Mouse (Mus musculus): Measurements from ENCODE around the gene Gse1. TPM values are rescaled to one million over a fixed set of nuclear protein-coding genes. Genes with fewer than 3 reads are reported as not detected.

Gene Gse1
- polyA plus RNA-seq, 1 experiment from 2014 or later = 6.7 TPM

GRCm38 (mm10) chr8:120520707-120521590 is 292.7 kb downstream of the Gse1 start:
- no peaks in the 10 kb centered on the region for H3K36me3 ChIP-seq (ENCODE audit: insufficient read depth, low read length)
- no peaks in the 10 kb centered on the region for H3K27me3 ChIP-seq (ENCODE audit: insufficient read depth, low read length)
- 21% methylated on average over 20 of the region's 20 CpGs for WGBS
- no peaks in the 10 kb centered on the region for H3K9me3 ChIP-seq (ENCODE audit: low read length)
- no peak overlapping the region for H3K4me3 ChIP-seq (ENCODE audit: low read length)
- H3K4me1 ChIP-seq (ENCODE audit: insufficient read depth, low read length) = peaks cover 58% of the 10 kb centered on the region
- H3K27ac ChIP-seq (ENCODE audit: low read length) = peak overlapping the region; percentile 54; the same call in 1 of the 2 replicates
- ATAC-seq (ENCODE audit: low FRiP score, low TSS enrichment) = peak; percentile 52
- H3K4me2 ChIP-seq (replicated peaks; ENCODE audit: low read depth, low read length) = 0 out of 2 replicates have a peak overlapping the region, but pooled peaks have one; percentile 4
- peak overlapping the region; percentile 39; the same call in 1 of the 2 replicates for H3K9ac ChIP-seq (replicated peaks; ENCODE audit: low read length)

GRCm38 (mm10) chr8:120521591-120521965 is 293.3 kb downstream of the Gse1 start:
- Histone ChIP-seq H3K27me3 (ENCODE audit: insufficient read depth, low read length) (no peaks in the 10 kb centered on the region), H3K4me1 (ENCODE audit: insufficient read depth, low read length) (peaks cover 58% of the 10 kb centered on the region), H3K4me2 (replicated peaks; ENCODE audit: low read depth, low read length) (no peak overlapping the region), H3K27ac (ENCODE audit: low read length) (no peak overlapping the region), H3K9me3 (ENCODE audit: low read length) (no peaks in the 10 kb centered on the region), H3K4me3 (ENCODE audit: low read length) (no peak overlapping the region), H3K36me3 (ENCODE audit: insufficient read depth, low read length) (no peaks in the 10 kb centered on the region), H3K9ac (replicated peaks; ENCODE audit: low read length) (no peak overlapping the region)
- no peak for ATAC-seq (ENCODE audit: low FRiP score, low TSS enrichment)
- WGBS = 78% methylated on average over 7 of the region's 7 CpGs

GRCm38 (mm10) chr8:120523641-120524040 is 295.4 kb downstream of the Gse1 start:
- 69% methylated on average over 7 of the region's 7 CpGs for WGBS
- no peaks in the 10 kb centered on the region for H3K9me3 ChIP-seq (ENCODE audit: low read length)
- peaks cover 58% of the 10 kb centered on the region for H3K4me1 ChIP-seq (ENCODE audit: insufficient read depth, low read length)
- H3K27me3 ChIP-seq (ENCODE audit: insufficient read depth, low read length) = no peaks in the 10 kb centered on the region
- ATAC-seq (ENCODE audit: low FRiP score, low TSS enrichment) = no peak
- H3K9ac ChIP-seq (replicated peaks; ENCODE audit: low read length) = no peak overlapping the region
- no peak overlapping the region for H3K4me2 ChIP-seq (replicated peaks; ENCODE audit: low read depth, low read length)
- no peak overlapping the region for H3K4me3 ChIP-seq (ENCODE audit: low read length)
- no peaks in the 10 kb centered on the region for H3K36me3 ChIP-seq (ENCODE audit: insufficient read depth, low read length)
- H3K27ac ChIP-seq (ENCODE audit: low read length) = no peak overlapping the region

- no peaks in the 10 kb centered on the region for H3K27me3 ChIP-seq (ENCODE audit: insufficient read depth, low read length)
- ATAC-seq (ENCODE audit: low FRiP score, low TSS enrichment) = no peak
- H3K4me3 ChIP-seq (ENCODE audit: low read length) = no peak overlapping the region
- peaks cover 55% of the 10 kb centered on the region for H3K4me1 ChIP-seq (ENCODE audit: insufficient read depth, low read length)
- H3K9ac ChIP-seq (replicated peaks; ENCODE audit: low read length) = no peak overlapping the region
- no peak overlapping the region for H3K27ac ChIP-seq (ENCODE audit: low read length)
- H3K9me3 ChIP-seq (ENCODE audit: low read length) = no peaks in the 10 kb centered on the region
- no peak overlapping the region for H3K4me2 ChIP-seq (replicated peaks; ENCODE audit: low read depth, low read length)
- no peaks in the 10 kb centered on the region for H3K36me3 ChIP-seq (ENCODE audit: insufficient read depth, low read length)
- 81% methylated on average over 1 of the region's 1 CpGs for WGBS
Observed at GRCm38 (mm10) chr8:120525135-120525534, 296.9 kb downstream of the Gse1 start.

- Histone ChIP-seq H3K27me3 (ENCODE audit: insufficient read depth, low read length) (no peaks in the 10 kb centered on the region), H3K9me3 (ENCODE audit: low read length) (no peaks in the 10 kb centered on the region), H3K4me2 (replicated peaks; ENCODE audit: low read depth, low read length) (no peak overlapping the region), H3K4me3 (ENCODE audit: low read length) (no peak overlapping the region), H3K9ac (replicated peaks; ENCODE audit: low read length) (no peak overlapping the region), H3K27ac (ENCODE audit: low read length) (no peak overlapping the region), H3K4me1 (ENCODE audit: insufficient read depth, low read length) (peaks cover 48% of the 10 kb centered on the region), H3K36me3 (ENCODE audit: insufficient read depth, low read length) (no peaks in the 10 kb centered on the region)
- WGBS = 14% methylated on average over 6 of the region's 6 CpGs
- ATAC-seq (ENCODE audit: low FRiP score, low TSS enrichment) = peak; percentile 36
Observed at GRCm38 (mm10) chr8:120525832-120526231, 297.6 kb downstream of the Gse1 start.

- Histone ChIP-seq H3K9ac (replicated peaks; ENCODE audit: low read length) (no peak overlapping the region), H3K27me3 (ENCODE audit: insufficient read depth, low read length) (no peaks in the 10 kb centered on the region), H3K27ac (ENCODE audit: low read length) (no peak overlapping the region), H3K4me2 (replicated peaks; ENCODE audit: low read depth, low read length) (no peak overlapping the region), H3K9me3 (ENCODE audit: low read length) (no peaks in the 10 kb centered on the region), H3K4me3 (ENCODE audit: low read length) (no peak overlapping the region), H3K4me1 (ENCODE audit: insufficient read depth, low read length) (peaks cover 47% of the 10 kb centered on the region), H3K36me3 (ENCODE audit: insufficient read depth, low read length) (no peaks in the 10 kb centered on the region)
- 32% methylated on average over 4 of the region's 4 CpGs for WGBS
- ATAC-seq (ENCODE audit: low FRiP score, low TSS enrichment) = no peak
Observed at GRCm38 (mm10) chr8:120526577-120526976, 298.3 kb downstream of the Gse1 start.

- peaks cover 65% of the 10 kb centered on the region for H3K4me1 ChIP-seq (ENCODE audit: insufficient read depth, low read length)
- no peaks in the 10 kb centered on the region for H3K9me3 ChIP-seq (ENCODE audit: low read length)
- no peaks in the 10 kb centered on the region for H3K36me3 ChIP-seq (ENCODE audit: insufficient read depth, low read length)
- 35% methylated on average over 3 of the region's 3 CpGs for WGBS
- no peaks in the 10 kb centered on the region; the same call in 1 of the 2 replicates for H3K27me3 ChIP-seq (ENCODE audit: insufficient read depth, low read length)
- no peak overlapping the region for H3K27ac ChIP-seq (ENCODE audit: low read length)
- no peak overlapping the region for H3K4me2 ChIP-seq (replicated peaks; ENCODE audit: low read depth, low read length)
- no peak for ATAC-seq (ENCODE audit: low FRiP score, low TSS enrichment)
- H3K4me3 ChIP-seq (ENCODE audit: low read length) = no peak overlapping the region
- H3K9ac ChIP-seq (replicated peaks; ENCODE audit: low read length) = no peak overlapping the region
Observed at GRCm38 (mm10) chr8:120528332-120528731, 300.1 kb downstream of the Gse1 start.

GRCm38 (mm10) chr8:120529226-120529625 is 301.0 kb downstream of the Gse1 start:
- Histone ChIP-seq H3K4me2 (replicated peaks; ENCODE audit: low read depth, low read length) (no peak overlapping the region), H3K27ac (ENCODE audit: low read length) (no peak overlapping the region), H3K9me3 (ENCODE audit: low read length) (no peaks in the 10 kb centered on the region), H3K36me3 (ENCODE audit: insufficient read depth, low read length) (no peaks in the 10 kb centered on the region), H3K4me3 (ENCODE audit: low read length) (no peak overlapping the region), H3K9ac (replicated peaks; ENCODE audit: low read length) (no peak overlapping the region), H3K4me1 (ENCODE audit: insufficient read depth, low read length) (peaks cover 74% of the 10 kb centered on the region), H3K27me3 (ENCODE audit: insufficient read depth, low read length) (peaks cover 5% of the 10 kb centered on the region; the same call in 1 of the 2 replicates)
- WGBS = 32% methylated on average over 7 of the region's 7 CpGs
- no peak for ATAC-seq (ENCODE audit: low FRiP score, low TSS enrichment)

- H3K27ac ChIP-seq (ENCODE audit: low read length) = peak overlapping the region; percentile 1; the same call in 1 of the 2 replicates
Observed at GRCm38 (mm10) chr8:120530954-120531656, 302.8 kb downstream of the Gse1 start.

More at GRCm38 (mm10) chr8:120530954-120531656, 302.8 kb downstream of the Gse1 start:
- H3K4me3 ChIP-seq (ENCODE audit: low read length) = no peak overlapping the region
- ATAC-seq (ENCODE audit: low FRiP score, low TSS enrichment) = no peak
- H3K27me3 ChIP-seq (ENCODE audit: insufficient read depth, low read length) = peaks cover 5% of the 10 kb centered on the region; the same call in 1 of the 2 replicates
- no peaks in the 10 kb centered on the region for H3K9me3 ChIP-seq (ENCODE audit: low read length)
- H3K36me3 ChIP-seq (ENCODE audit: insufficient read depth, low read length) = no peaks in the 10 kb centered on the region
- peaks cover 83% of the 10 kb centered on the region for H3K4me1 ChIP-seq (ENCODE audit: insufficient read depth, low read length)
- H3K9ac ChIP-seq (replicated peaks; ENCODE audit: low read length) = no peak overlapping the region
- whole genome bisulfite sequencing = 61% methylated on average over 16 of the region's 16 CpGs
- no peak overlapping the region for H3K4me2 ChIP-seq (replicated peaks; ENCODE audit: low read depth, low read length)
